Mouse (Mus musculus): Measurements from ENCODE around the gene Mapk6.

The Mapk6 gene

DNA sequence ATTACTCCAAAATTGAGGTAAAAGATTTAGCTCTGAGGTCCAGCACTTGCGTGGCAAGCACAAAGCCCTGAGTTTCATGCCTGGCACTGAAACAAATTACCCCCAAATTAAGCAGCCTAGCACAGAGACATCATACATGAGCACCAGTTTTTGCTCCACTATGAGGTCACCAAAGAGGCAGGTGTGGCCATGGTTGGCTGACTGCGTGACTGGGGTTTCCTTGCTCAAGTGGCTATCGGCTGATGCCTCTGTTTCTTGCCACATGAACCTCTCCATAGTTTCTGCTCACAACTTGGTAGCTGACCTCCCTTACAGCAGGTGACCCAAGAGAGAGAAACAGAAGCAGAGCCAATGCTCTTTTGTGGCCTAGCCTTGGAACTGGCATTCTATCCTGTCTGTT, 81.8 kb downstream of the Mapk6 start:
- no peak for DNase-seq (ENCODE audit: low read depth in 2 of 2, low spot score in 2 of 2)

DNA sequence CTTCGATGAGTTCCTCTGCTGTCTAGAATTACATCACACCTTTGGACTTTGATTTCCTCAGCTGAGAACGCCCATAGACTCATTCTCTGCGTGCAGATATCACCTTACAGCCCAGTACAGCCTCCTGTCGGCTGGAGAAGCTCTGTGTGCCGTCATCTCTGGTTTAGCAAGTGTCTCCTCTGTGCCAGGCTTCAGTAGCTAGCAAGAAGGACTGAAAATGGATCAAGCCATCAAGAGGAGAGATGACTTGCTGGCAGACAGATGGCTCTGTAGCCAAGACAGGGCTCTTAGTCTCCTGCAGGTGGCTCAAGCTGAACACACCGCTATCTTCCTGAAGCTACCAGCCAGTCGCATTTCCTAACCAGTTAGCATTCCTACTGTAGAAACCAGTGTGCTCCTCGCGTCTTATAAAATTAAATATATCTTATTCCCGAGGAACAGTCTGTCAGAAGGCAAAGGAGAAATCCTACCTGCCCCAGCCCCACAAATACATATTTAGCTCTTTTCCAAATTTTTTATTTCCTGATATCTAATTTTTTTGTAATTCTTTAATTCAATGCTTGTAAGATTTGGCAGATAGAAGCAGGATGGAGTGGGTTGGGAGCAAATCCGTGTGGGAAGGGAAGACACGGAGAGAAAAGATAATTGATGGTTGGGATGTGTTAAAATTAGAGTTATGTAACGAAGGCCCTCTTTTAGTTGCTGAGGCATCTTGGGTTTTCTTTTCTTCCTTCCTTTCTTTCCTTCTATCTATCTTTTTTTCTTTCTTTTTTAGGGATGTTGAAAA, 87.5 kb downstream of the Mapk6 start:
- no peak for DNase-seq (ENCODE audit: low read depth in 2 of 2, low spot score in 2 of 2)

DNA sequence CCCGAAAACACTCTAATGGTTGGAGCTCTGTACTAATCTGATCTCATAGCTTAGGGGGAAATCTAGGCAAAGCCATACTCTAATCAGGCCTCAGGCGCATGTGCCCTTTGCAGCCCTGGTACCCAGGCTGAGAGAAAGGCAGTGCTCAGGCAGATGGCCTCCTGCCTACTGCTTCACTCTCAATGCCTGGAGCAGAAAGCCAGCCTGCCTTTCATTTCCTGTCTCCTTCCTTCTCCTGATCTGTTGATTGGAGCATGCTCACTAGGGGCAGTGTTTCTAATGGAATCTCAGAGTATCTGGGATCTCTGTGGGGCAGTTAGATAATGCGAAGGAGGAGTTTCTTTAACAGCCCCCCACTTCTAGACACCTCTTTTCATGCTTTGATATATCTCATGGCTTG, 90.4 kb downstream of the Mapk6 start:
- DNase-seq (ENCODE audit: low read depth in 2 of 2, low spot score in 2 of 2), result no peak
